Mouse (Mus musculus): ENCODE data around the gene Rtp2. TPM values are rescaled to one million over a fixed set of nuclear protein-coding genes. Genes with fewer than 3 reads are reported as not detected.
"Not testable (repeated sequence)": the region's sequence is repeated elsewhere in the genome, so short reads cannot be mapped to it uniquely, and the experiment has no call there.

Rtp2 gene
- polyA plus RNA-seq, 1 experiment from 2014 or later, result 0.79 TPM

DNA sequence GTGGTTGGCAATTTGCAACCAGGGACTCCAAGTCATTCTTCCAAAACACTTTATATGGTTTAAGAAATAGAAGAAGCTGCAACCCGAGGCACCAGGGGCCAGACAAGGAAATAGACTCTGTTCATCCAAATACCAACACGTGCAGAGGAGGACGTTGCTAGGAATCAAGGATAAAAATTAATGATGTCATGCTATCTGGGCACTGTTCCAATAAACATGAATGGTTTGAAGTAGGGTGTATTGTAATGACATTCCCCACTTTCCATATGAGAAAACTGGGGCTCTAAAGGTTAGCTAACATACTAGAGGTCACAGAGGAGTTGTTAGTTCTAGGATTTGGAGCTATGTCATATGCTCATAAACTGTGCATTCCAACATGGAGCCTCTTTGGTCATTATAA, 12.6 kb upstream of the Rtp2 start:
- H3K9ac ChIP-seq, result no peak overlapping the region
- no peak overlapping the region for H3K4me2 ChIP-seq
- no peaks in the 10 kb centered on the region for H3K36me3 ChIP-seq
- no peaks in the 10 kb centered on the region for H3K27me3 ChIP-seq
- H3K27ac ChIP-seq, result no peak overlapping the region
- no peak overlapping the region for H3K4me3 ChIP-seq
- H3K4me1 ChIP-seq, result no peaks in the 10 kb centered on the region
- ATAC-seq (ENCODE audit: insufficient number of reproducible peaks, insufficient read depth, low FRiP score, low TSS enrichment, low read depth), result no peak
- no peaks in the 10 kb centered on the region for H3K9me3 ChIP-seq
- 47% methylated on average over 3 of the region's 3 CpGs for WGBS

DNA sequence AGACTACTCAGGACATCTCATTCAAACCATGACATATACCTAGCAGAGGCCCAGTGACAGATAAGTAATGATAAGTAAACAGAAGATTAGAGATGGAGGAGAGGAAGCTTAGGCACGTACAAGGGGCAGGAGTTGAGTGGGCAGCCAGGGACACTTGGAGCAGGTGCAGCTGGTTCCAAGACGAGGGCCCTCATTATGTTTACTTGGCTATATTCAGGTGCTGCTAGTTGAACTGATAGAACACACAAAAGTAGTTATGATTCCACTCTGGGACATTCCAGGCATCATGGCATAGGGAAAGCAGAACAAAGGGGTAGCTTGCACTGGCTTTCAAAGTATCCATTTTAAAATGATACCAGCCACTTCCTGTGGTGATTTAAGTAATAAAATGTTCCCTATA, 2.2 kb upstream of the Rtp2 start:
- ATAC-seq (ENCODE audit: insufficient number of reproducible peaks, insufficient read depth, low FRiP score, low TSS enrichment, low read depth), result no peak
- WGBS, result 64% methylated on average over 2 of the region's 2 CpGs

DNA sequence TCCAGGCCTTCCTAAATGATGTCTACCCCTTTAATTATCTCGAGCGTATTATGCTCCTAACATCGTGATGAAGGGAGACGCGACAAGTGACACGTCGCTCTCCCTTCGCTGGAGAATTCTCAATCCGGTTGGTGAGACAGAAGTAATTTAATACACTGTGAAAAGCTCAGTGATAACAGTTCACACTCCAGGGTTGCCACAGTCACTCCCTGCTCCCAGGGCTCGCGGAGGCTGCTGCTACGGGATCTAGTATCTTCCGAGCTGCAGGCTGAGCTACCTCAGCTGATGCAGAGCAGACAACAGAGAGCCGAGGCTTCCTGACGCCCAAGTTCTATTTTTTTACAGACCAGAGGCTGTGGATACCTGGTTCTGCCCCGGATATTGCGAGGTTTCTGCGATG, 919 bp downstream of the Rtp2 start:
- Histone ChIP-seq H3K4me1 (no peaks in the 10 kb centered on the region), H3K9ac (no peak overlapping the region), H3K4me3 (no peak overlapping the region), H3K27ac (no peak overlapping the region), H3K27me3 (no peaks in the 10 kb centered on the region), H3K9me3 (no peaks in the 10 kb centered on the region), H3K4me2 (no peak overlapping the region), H3K36me3 (no peaks in the 10 kb centered on the region)
- 77% methylated on average over 18 of the region's 18 CpGs for WGBS
- ATAC-seq (ENCODE audit: insufficient number of reproducible peaks, insufficient read depth, low FRiP score, low TSS enrichment, low read depth), result no peak

More for the DNA sequence above, 2.2 kb upstream of the Rtp2 start:
- no peak overlapping the region for H3K9ac ChIP-seq
- H3K36me3 ChIP-seq, result no peaks in the 10 kb centered on the region
- H3K4me1 ChIP-seq, result no peaks in the 10 kb centered on the region
- no peaks in the 10 kb centered on the region for H3K9me3 ChIP-seq
- H3K4me3 ChIP-seq, result no peak overlapping the region
- H3K27me3 ChIP-seq, result no peaks in the 10 kb centered on the region
- H3K4me2 ChIP-seq, result no peak overlapping the region
- no peak overlapping the region for H3K27ac ChIP-seq

DNA sequence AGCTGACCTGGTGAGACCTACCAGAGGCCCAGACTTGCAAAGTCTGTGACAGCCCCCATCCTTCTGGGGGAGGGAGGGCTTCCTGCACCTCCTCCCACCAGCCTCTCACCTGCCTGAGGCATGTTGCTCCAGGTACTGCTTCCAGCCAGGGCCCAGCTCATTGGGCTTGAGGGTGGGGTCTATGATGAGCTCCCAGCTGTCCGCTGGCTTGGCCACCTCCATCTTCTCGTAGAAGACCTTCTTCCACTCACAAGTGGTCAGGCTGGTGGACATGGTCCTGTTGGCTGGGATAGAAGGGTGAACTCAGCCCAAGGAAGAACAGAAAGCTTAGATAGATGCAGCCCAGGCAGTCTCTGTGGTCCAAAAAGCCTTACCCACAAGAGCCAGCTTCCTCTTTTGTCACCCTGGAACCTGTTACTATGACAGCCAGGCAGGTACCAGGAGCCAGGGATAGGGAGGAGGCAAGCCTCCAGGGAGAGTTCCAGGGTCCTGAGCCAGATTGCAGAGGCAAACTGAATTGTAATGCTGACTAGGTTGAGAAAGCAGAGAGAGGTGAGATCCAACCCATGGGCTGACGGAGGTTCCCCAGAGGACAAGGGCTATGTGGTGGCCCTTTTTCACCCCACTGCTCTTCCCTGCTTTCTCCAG, 1.6 kb downstream of the Rtp2 start:
- H3K4me3 ChIP-seq, result no peak overlapping the region
- H3K4me1 ChIP-seq, result no peaks in the 10 kb centered on the region
- no peak overlapping the region for H3K4me2 ChIP-seq
- H3K27ac ChIP-seq, result no peak overlapping the region
- H3K36me3 ChIP-seq, result no peaks in the 10 kb centered on the region
- no peak for ATAC-seq (ENCODE audit: insufficient number of reproducible peaks, insufficient read depth, low FRiP score, low TSS enrichment, low read depth)
- no peaks in the 10 kb centered on the region for H3K27me3 ChIP-seq
- H3K9me3 ChIP-seq, result no peaks in the 10 kb centered on the region
- no peak overlapping the region for H3K9ac ChIP-seq
- WGBS, result 84% methylated on average over 3 of the region's 3 CpGs

DNA sequence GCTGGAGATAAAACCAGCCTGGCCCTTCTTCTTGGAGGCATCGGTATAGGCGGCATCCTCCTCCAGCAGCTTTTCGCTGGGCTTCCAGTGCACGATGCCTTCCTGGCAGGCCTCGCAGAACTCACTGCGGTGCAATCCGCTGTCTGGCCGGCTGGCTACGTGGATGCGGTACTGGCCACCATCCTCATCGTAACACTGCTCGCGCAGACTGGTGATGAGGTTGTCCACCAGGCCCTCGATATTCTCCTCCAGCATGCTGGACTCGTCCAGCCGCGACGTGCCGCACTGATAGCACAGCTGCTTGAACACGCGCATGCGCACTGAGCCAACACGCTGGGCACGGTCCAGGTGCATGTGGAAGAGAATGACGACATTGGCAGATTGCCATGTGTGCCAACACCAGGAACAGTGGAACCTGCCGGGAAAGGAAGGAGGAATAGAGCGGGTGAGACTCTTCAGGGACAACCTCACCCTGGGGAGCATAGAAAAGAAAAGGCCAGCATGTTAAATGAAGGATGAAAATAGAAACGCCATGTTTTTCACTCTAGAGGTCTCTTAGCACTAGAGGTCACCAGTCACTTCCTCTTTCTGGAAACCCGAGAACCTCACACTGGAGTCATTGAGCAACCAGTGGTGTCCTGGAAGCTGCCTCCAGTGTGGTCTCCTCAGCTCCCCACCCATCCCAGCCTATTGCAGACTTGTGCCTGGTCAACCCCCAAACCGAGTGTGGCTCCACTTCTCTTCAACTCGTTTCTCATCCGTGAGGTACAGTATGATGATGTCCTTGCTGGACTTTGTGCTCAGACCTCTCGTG, 4.7 kb downstream of the Rtp2 start:
- no peaks in the 10 kb centered on the region for H3K27me3 ChIP-seq
- H3K4me2 ChIP-seq, result no peak overlapping the region
- H3K9me3 ChIP-seq, result no peaks in the 10 kb centered on the region
- H3K4me3 ChIP-seq, result no peak overlapping the region
- H3K27ac ChIP-seq, result no peak overlapping the region
- H3K4me1 ChIP-seq, result no peaks in the 10 kb centered on the region
- H3K9ac ChIP-seq, result no peak overlapping the region
- no peaks in the 10 kb centered on the region for H3K36me3 ChIP-seq
- WGBS, result 92% methylated on average over 33 of the region's 33 CpGs
- ATAC-seq (ENCODE audit: insufficient number of reproducible peaks, insufficient read depth, low FRiP score, low TSS enrichment, low read depth), result 0 out of 2 replicates have a peak, but pooled peaks have one; percentile 20

DNA sequence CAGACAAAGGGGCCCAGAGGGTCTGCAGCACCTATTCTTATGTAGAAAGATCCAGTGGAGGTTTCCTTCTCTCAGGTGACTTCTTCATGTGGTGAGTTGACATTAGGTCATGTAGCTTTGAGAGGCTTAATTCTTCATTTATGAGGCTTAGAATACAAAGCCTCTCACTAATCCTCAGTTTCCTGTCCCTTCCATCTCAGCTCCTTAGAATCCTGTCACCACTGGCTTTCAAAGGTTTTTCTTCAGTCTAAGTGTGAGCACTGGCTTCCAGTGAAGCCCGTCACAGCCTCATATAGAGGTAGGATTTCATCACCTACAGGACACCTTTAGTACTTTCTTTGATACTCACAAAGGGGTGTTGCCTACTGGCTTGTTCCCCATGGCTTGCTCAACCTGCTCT, 9.3 kb downstream of the Rtp2 start:
- Histone ChIP-seq H3K4me2 (no peak overlapping the region), H3K9me3 (no peaks in the 10 kb centered on the region), H3K27me3 (no peaks in the 10 kb centered on the region), H3K36me3 (no peaks in the 10 kb centered on the region), H3K4me1 (no peaks in the 10 kb centered on the region), H3K4me3 (no peak overlapping the region), H3K9ac (no peak overlapping the region), H3K27ac (no peak overlapping the region)
- ATAC-seq (ENCODE audit: insufficient number of reproducible peaks, insufficient read depth, low FRiP score, low TSS enrichment, low read depth), result no peak
- 83% methylated on average over 1 of the region's 1 CpGs for WGBS

DNA sequence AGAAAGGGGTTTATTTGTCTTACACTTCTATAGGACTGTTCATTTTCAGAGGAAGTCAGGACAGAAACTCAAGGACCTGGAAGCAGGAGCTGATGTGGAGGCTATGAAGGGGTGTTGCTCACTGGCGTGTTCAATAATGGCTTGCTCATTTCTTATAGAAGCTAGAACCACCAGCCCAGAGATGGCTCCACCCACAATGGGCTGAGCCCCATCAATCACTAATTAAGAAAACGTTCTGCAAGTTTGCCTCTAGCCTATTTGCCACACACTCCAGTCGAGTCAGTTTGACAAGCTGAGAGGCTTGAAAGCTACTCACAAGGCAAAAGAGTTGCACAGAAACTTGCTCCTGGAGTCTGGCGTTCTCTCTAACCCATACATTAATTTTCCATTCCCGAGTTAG, 10.5 kb downstream of the Rtp2 start:
- Histone ChIP-seq H3K4me1 (no peaks in the 10 kb centered on the region), H3K4me3 (no peak overlapping the region), H3K36me3 (no peaks in the 10 kb centered on the region), H3K27ac (no peak overlapping the region), H3K9ac (no peak overlapping the region), H3K27me3 (no peaks in the 10 kb centered on the region), H3K9me3 (no peaks in the 10 kb centered on the region), H3K4me2 (no peak overlapping the region)
- WGBS, result 62% methylated on average over 5 of the region's 5 CpGs
- ATAC-seq (ENCODE audit: insufficient number of reproducible peaks, insufficient read depth, low FRiP score, low TSS enrichment, low read depth), result no peak

DNA sequence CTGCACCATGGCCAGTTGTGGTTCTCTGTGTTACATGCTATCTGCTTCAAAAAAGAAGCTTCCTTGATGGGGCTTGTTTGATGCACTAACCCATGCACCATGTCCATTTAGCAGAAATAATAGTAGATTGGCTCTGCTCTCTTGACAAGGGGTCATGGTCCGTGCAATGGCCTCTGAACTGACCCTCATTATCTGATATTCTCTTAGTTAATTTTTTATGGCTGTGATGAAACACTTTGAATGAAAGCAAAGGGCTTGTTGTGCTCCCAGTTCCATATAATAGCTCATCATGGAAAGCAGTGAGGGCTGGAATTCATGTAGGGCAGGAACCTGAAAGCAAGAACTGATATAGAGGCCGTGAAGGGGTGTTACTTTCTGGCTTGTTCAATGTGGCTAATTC, 12.8 kb downstream of the Rtp2 start:
- Histone ChIP-seq H3K36me3 (no peaks in the 10 kb centered on the region), H3K4me1 (no peaks in the 10 kb centered on the region), H3K9ac (no peak overlapping the region), H3K4me2 (no peak overlapping the region), H3K4me3 (no peak overlapping the region), H3K9me3 (no peaks in the 10 kb centered on the region), H3K27me3 (no peaks in the 10 kb centered on the region), H3K27ac (no peak overlapping the region)
- no peak for ATAC-seq (ENCODE audit: insufficient number of reproducible peaks, insufficient read depth, low FRiP score, low TSS enrichment, low read depth)
- 79% methylated on average over 2 of the region's 2 CpGs for WGBS

DNA sequence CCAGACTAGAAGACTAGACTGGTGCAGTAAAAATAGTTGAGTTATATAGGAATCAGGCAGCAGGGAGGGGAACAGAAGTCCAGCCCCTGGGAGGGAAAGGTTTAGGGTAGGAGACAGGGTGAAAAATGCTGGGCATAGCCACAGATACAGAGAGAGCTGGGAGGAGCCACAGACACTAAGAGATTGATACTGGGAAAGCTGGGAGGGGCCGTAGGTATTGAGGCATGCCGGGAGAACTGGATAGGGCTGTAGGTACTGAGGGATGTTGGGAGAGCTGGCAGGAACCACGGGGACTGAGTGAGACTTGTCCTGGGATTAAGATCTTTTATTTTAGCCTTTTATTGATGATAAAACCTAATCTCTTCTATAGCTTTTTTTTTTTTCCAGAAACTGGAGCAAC, 18.8 kb downstream of the Rtp2 start:
- H3K27ac ChIP-seq, result no peak overlapping the region
- no peaks in the 10 kb centered on the region for H3K36me3 ChIP-seq
- no peak overlapping the region for H3K4me3 ChIP-seq
- H3K9ac ChIP-seq, result no peak overlapping the region
- H3K4me1 ChIP-seq, result no peaks in the 10 kb centered on the region
- H3K27me3 ChIP-seq, result no peaks in the 10 kb centered on the region
- no peak for ATAC-seq (ENCODE audit: insufficient number of reproducible peaks, insufficient read depth, low FRiP score, low TSS enrichment, low read depth)
- no peaks in the 10 kb centered on the region for H3K9me3 ChIP-seq
- WGBS, result 38% methylated on average over 3 of the region's 3 CpGs
- H3K4me2 ChIP-seq, result no peak overlapping the region

DNA sequence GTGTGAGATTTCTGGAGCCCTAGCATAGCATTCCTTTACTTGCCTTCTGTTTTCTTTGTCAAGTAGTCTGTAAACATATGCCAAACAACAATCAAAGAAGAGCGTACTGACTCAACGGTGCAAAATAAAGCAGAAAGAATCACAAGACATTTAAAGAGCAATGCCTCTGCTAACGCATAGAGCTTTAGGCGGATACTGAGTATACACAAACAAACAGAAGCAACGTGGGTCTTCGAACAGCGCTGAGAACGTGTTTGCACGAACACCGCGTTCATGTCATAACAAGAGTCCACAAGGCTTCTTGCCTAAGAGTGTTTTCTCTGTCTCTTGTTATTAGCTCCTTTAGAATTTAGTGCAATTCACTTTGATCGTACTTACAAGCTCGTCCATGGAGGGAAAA, 19.5 kb downstream of the Rtp2 start:
- Histone ChIP-seq H3K9ac (no peak overlapping the region), H3K36me3 (no peaks in the 10 kb centered on the region), H3K27me3 (no peaks in the 10 kb centered on the region), H3K4me3 (no peak overlapping the region), H3K27ac (no peak overlapping the region), H3K4me1 (no peaks in the 10 kb centered on the region), H3K9me3 (no peaks in the 10 kb centered on the region), H3K4me2 (no peak overlapping the region)
- no peak for ATAC-seq (ENCODE audit: insufficient number of reproducible peaks, insufficient read depth, low FRiP score, low TSS enrichment, low read depth)
- 76% methylated on average over 13 of the region's 13 CpGs for WGBS

DNA sequence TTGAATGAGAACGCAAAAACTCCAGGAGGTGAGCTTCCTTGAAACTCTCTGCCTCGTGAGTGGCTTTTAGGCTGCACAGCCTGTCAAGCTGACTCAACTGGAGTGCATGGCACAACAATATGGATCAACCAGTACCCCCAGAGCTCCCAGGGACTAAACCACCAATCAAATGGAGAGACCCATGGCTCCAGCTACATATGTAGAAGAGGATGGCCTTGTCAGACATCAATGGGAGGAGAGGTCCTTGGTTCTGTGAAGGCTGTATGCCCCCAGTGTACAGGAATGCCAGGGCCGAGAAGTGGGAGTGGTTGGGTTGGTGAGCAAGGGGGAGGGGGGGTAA, 23.2 kb downstream of the Rtp2 start:
- H3K4me1 ChIP-seq; H3K36me3 ChIP-seq; ATAC-seq (ENCODE audit: insufficient number of reproducible peaks, insufficient read depth, low FRiP score, low TSS enrichment, low read depth); H3K27me3 ChIP-seq; H3K27ac ChIP-seq; H3K9me3 ChIP-seq; H3K4me3 ChIP-seq; H3K4me2 ChIP-seq; H3K9ac ChIP-seq: not testable (repeated sequence)
- 84% methylated on average over 3 of the region's 3 CpGs for WGBS

All from embryonic facial prominence, embryonic 13.5 days (tissue).